ENCODE assay signal across 25 mouse cellular contexts in the genomic region with DNA sequence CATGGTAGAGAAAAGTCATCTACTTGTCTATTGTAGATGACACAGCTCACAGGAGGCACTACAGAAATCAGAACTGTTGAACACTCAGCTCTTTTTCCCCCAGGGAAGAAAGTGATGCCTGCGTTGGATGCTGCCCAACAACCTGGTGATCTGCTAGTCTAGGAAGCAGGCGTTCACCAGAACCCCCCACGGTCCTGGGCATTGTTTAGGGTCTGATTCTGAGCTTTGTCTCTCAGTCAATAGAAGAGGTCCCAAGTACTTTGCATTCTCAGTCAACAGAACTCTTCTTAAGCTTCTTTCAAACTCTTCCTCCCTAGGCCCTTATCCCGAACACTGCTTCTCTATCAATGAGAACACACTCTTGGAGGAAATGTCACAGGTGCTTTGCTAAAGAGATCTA.
"Had no signal": no experiment of that assay in that cellular context is flagged by ENCODE, and none has a peak within 500 bp of the region (broad histone marks: within the 10 kb centered on the region; RNA-seq: fewer than 3 reads in every experiment).

No protein-coding gene starts in this region.

- H3K4me3 ChIP-seq: heart, adult 2 months; heart, embryonic 10.5 days; heart, embryonic 12.5 days; hindbrain, embryonic 10.5 days; hindbrain, embryonic 12.5 days; intestine, embryonic 15.5 days; layer of hippocampus, adult 2 months; limb, embryonic 13.5 days; limb, embryonic 15.5 days; liver, embryonic 12.5 days had no signal

- H3K4me1 ChIP-seq: hindbrain, embryonic 10.5 days; hindbrain, embryonic 12.5 days; intestine, embryonic 15.5 days; limb, embryonic 13.5 days; limb, embryonic 15.5 days; liver, embryonic 12.5 days had no signal

- H3K27me3 ChIP-seq: heart, embryonic 12.5 days; hindbrain, embryonic 12.5 days; intestine, embryonic 15.5 days; limb, embryonic 13.5 days; limb, embryonic 15.5 days; liver, embryonic 12.5 days had no signal

- H3K27ac ChIP-seq: heart, adult 2 months; heart, embryonic 10.5 days; hindbrain, embryonic 10.5 days; hindbrain, embryonic 12.5 days; hindbrain, embryonic 14.5 days; intestine, embryonic 15.5 days; layer of hippocampus, adult 2 months; limb, embryonic 13.5 days; limb, embryonic 15.5 days; liver, embryonic 12.5 days; liver, embryonic 14.5 days had no signal

- H3K9ac ChIP-seq: heart, embryonic 12.5 days; hindbrain, embryonic 12.5 days; hindbrain, embryonic 14.5 days; intestine, embryonic 15.5 days; limb, embryonic 13.5 days; limb, embryonic 15.5 days; liver, embryonic 12.5 days; liver, embryonic 14.5 days had no signal

- H3K36me3 ChIP-seq: heart, embryonic 10.5 days; heart, embryonic 12.5 days; hindbrain, embryonic 10.5 days; hindbrain, embryonic 12.5 days; intestine, embryonic 15.5 days; limb, embryonic 13.5 days; limb, embryonic 15.5 days; liver, embryonic 12.5 days had no signal

- DNase-seq: gastrocnemius, postnatal 14 days; gastrocnemius, postnatal 36 days; heart, adult 11 months; heart, adult 2 months; heart, postnatal 10 days; heart, postnatal 4 days; kidney, adult 18-20 months; kidney, adult 8-10 months; kidney, postnatal 10 days; kidney, postnatal 25 days; kidney, postnatal 4 days; layer of hippocampus, adult 9-11 months; layer of hippocampus, postnatal 36 days; left cerebral cortex, postnatal 4 days had no signal

- H3K9me3 ChIP-seq: heart, embryonic 10.5 days; heart, embryonic 12.5 days; hindbrain, embryonic 10.5 days; hindbrain, embryonic 12.5 days; intestine, embryonic 15.5 days; limb, embryonic 13.5 days; limb, embryonic 15.5 days; liver, embryonic 12.5 days had no signal
